Mouse (Mus musculus): Measurements from ENCODE around the gene Fancg. TPM values are rescaled to one million over a fixed set of nuclear protein-coding genes. Genes with fewer than 3 reads are reported as not detected.

The Fancg gene
- total RNA-seq, 2 experiments from 2014 or later, result 1.4 to 1.8 TPM

Other genes with a start within 250 kb of the Fancg start
- gene Ccl21a, start 236.5 kb downstream of the Fancg start, total RNA-seq (2021), result 10 to 100 TPM in 1 of 2 experiments, 1 to 10 TPM in 1; 9.4 to 13.4 TPM
- not detected for gene Fam205a1, start 156.6 kb downstream of the Fancg start, total RNA-seq (2021)
- under 1 TPM in 1 of 2 experiments, not detected in 1; 0.07 TPM for gene Gm12394, start 153.7 kb downstream of the Fancg start, total RNA-seq (2021)
- 1 to 10 TPM; 1.1 to 1.2 TPM for gene Fam205c, start 136.3 kb downstream of the Fancg start, total RNA-seq (2021)
- gene Phf24, start 93.8 kb downstream of the Fancg start, total RNA-seq (2021), result under 1 TPM; 0.26 to 0.66 TPM
- gene Dnajb5, start 60.7 kb downstream of the Fancg start, total RNA-seq (2021), result 100 to 1,000 TPM; 198 to 225 TPM
- gene 1700022I11Rik, start 40.9 kb downstream of the Fancg start, total RNA-seq (2021), result not detected
- 100 to 1,000 TPM; 248 to 282 TPM for gene Vcp, start 10.0 kb downstream of the Fancg start, total RNA-seq (2021)
- 1 to 10 TPM; 6.2 to 7.7 TPM for gene Pigo, start 15.3 kb upstream of the Fancg start, total RNA-seq (2021)
- 100 to 1,000 TPM in 1 of 2 experiments, 10 to 100 TPM in 1; 88.9 to 105 TPM for gene Stoml2, start 21.2 kb upstream of the Fancg start, total RNA-seq (2021)
- gene Fam214b, start 35.7 kb upstream of the Fancg start, total RNA-seq (2021), result 10 to 100 TPM; 27.6 to 28.1 TPM
- 1 to 10 TPM; 1.2 to 1.9 TPM for gene Unc13b, start 48.4 kb upstream of the Fancg start, total RNA-seq (2021)